Mouse (Mus musculus) embryonic facial prominence, embryonic 14.5 days (tissue): ENCODE measurements at regions not wholly inside any gene's neighbourhood (a gene's known extent, or its start where the extent isn't known, plus 50 kb on each side); places are given as distances from the start of the nearest gene placed in this dataset.

Source experiments
- ATAC-seq: fragments of 200-750 bp; cut with Nextera tagmentation; 2 replicates; pipeline ENCODE4 v1.8.0; 2017; ENCODE audit warnings: low read depth, moderate number of reproducible peaks, moderate TSS enrichment
- DNase-seq: peaks from one replicate; pipeline ENCODE4 v3.0.0-alpha.2; 2015; ENCODE audit warnings: low spot score
- H3K27ac ChIP-seq: fragments of 300-500 bp; sonication (generic); replicated peaks from 2 replicates; pipeline ENCODE4 v1.5.1; 2014; ENCODE audit warnings: low read depth, mild to moderate bottlenecking, low read length, moderate library complexity
- H3K27me3 ChIP-seq: fragments of 300-500 bp; sonication (generic); replicated peaks from 2 replicates; pipeline ENCODE4 v1.6.1; 2014; ENCODE audit warnings: low read length; ENCODE audit not compliant: control insufficient read depth, insufficient read depth
- H3K36me3 ChIP-seq: fragments of 300-500 bp; sonication (generic); 2 replicates; pipeline ENCODE4 v1.6.1; 2014; ENCODE audit warnings: low read length, mixed read lengths; ENCODE audit not compliant: control insufficient read depth, insufficient read depth
- H3K4me1 ChIP-seq: fragments of 300-500 bp; sonication (generic); 2 replicates; pipeline ENCODE4 v1.6.1; 2014; ENCODE audit warnings: antibody characterized with exemption, low read length; ENCODE audit not compliant: control insufficient read depth, insufficient read depth
- H3K4me2 ChIP-seq: fragments of 300-500 bp; sonication (generic); 2 replicates; pipeline ENCODE4 v1.6.1; 2014; ENCODE audit warnings: low read depth, mild to moderate bottlenecking, low read length, moderate library complexity, mixed read lengths
- H3K4me3 ChIP-seq: fragments of 300-500 bp; sonication (generic); 2 replicates; pipeline ENCODE4 v1.5.1; 2014; ENCODE audit warnings: low read depth, mild to moderate bottlenecking, low read length
- H3K9ac ChIP-seq: fragments of 300-500 bp; sonication (generic); 2 replicates; pipeline ENCODE4 v1.6.1; 2014; ENCODE audit warnings: low read depth, mild to moderate bottlenecking, low read length, moderate library complexity, mixed read lengths
- H3K9me3 ChIP-seq: fragments of 300-500 bp; sonication (generic); 2 replicates; pipeline ENCODE4 v1.6.1; 2016; ENCODE audit warnings: low read length; ENCODE audit not compliant: control insufficient read depth
- WGBS: fragments of 180-500 bp; shearing (Covaris S2); extraction: QIAGEN DNeasy Blood & Tissue Kit; methylation state at CpG from one replicate; pipeline ENCODE4 v1.1.7; 2014; 5-methylcytosine and 5-hydroxymethylcytosine counted together

- Histone ChIP-seq H3K4me1 (no peaks in the 10 kb centered on the region), H3K36me3 (no peaks in the 10 kb centered on the region), H3K27ac (no peak overlapping the region), H3K9me3 (no peaks in the 10 kb centered on the region), H3K9ac (no peak overlapping the region), H3K4me3 (no peak overlapping the region), H3K27me3 (no peaks in the 10 kb centered on the region), H3K4me2 (no peak overlapping the region)
- DNase-seq (no peak), ATAC-seq (no peak)
- WGBS = 74% methylated on average over 3 of the region's 3 CpGs
Observed at GRCm38 (mm10) chr17:89592826-89593225, 317.4 kb downstream of the Gm10184 start.

GRCm38 (mm10) chr17:89559506-89559905 lies 350.7 kb downstream of the Gm10184 start:
- no peak overlapping the region for H3K4me3 ChIP-seq
- no peaks in the 10 kb centered on the region for H3K9me3 ChIP-seq
- DNase-seq (peak; percentile 40), ATAC-seq (peak; percentile 67; the same call in 1 of the 2 replicates)
- H3K4me1 ChIP-seq = no peaks in the 10 kb centered on the region
- H3K27me3 ChIP-seq = no peaks in the 10 kb centered on the region
- H3K36me3 ChIP-seq = no peaks in the 10 kb centered on the region
- no peak overlapping the region for H3K9ac ChIP-seq
- no peak overlapping the region for H3K4me2 ChIP-seq
- H3K27ac ChIP-seq = no peak overlapping the region

- H3K27me3 ChIP-seq = no peaks in the 10 kb centered on the region
- H3K9me3 ChIP-seq = no peaks in the 10 kb centered on the region
- H3K4me1 ChIP-seq = no peaks in the 10 kb centered on the region
- H3K4me3 ChIP-seq = no peak overlapping the region
- no peak overlapping the region for H3K4me2 ChIP-seq
- H3K9ac ChIP-seq = no peak overlapping the region
- DNase-seq (peak; percentile 4), ATAC-seq (no peak)
- WGBS = 64% methylated on average over 1 of the region's 1 CpGs
- no peak overlapping the region for H3K27ac ChIP-seq
- no peaks in the 10 kb centered on the region for H3K36me3 ChIP-seq
Observed at GRCm38 (mm10) chr17:89554754-89555153, 354.3 kb upstream of the Fshr start.

GRCm38 (mm10) chr17:89553597-89553996 lies 353.1 kb upstream of the Fshr start:
- Histone ChIP-seq H3K36me3 (no peaks in the 10 kb centered on the region), H3K27ac (no peak overlapping the region), H3K4me3 (no peak overlapping the region), H3K27me3 (no peaks in the 10 kb centered on the region), H3K9me3 (no peaks in the 10 kb centered on the region), H3K9ac (no peak overlapping the region), H3K4me1 (no peaks in the 10 kb centered on the region), H3K4me2 (no peak overlapping the region)
- WGBS = 70% methylated on average over 3 of the region's 3 CpGs
- ATAC-seq (no peak), DNase-seq (no peak)

GRCm38 (mm10) chr17:89550758-89551157 lies 350.3 kb upstream of the Fshr start:
- no peak overlapping the region for H3K9ac ChIP-seq
- WGBS = 77% methylated on average over 3 of the region's 3 CpGs
- H3K27ac ChIP-seq = no peak overlapping the region
- H3K4me2 ChIP-seq = no peak overlapping the region
- no peaks in the 10 kb centered on the region for H3K27me3 ChIP-seq
- H3K4me1 ChIP-seq = no peaks in the 10 kb centered on the region
- no peaks in the 10 kb centered on the region for H3K9me3 ChIP-seq
- ATAC-seq (no peak), DNase-seq (no peak)
- no peak overlapping the region for H3K4me3 ChIP-seq
- H3K36me3 ChIP-seq = no peaks in the 10 kb centered on the region

- H3K36me3 ChIP-seq = no peaks in the 10 kb centered on the region
- H3K9ac ChIP-seq = no peak overlapping the region
- no peaks in the 10 kb centered on the region for H3K4me1 ChIP-seq
- no peaks in the 10 kb centered on the region for H3K27me3 ChIP-seq
- no peaks in the 10 kb centered on the region for H3K9me3 ChIP-seq
- no peak overlapping the region for H3K27ac ChIP-seq
- DNase-seq (no peak), ATAC-seq (no peak)
- H3K4me2 ChIP-seq = no peak overlapping the region
- 71% methylated on average over 4 of the region's 4 CpGs for WGBS
- H3K4me3 ChIP-seq = no peak overlapping the region
Observed at GRCm38 (mm10) chr17:89521912-89522311, 321.4 kb upstream of the Fshr start.

- ATAC-seq (no peak), DNase-seq (no peak)
- no peaks in the 10 kb centered on the region for H3K9me3 ChIP-seq
- no peak overlapping the region for H3K9ac ChIP-seq
- WGBS = 70% methylated on average over 2 of the region's 2 CpGs
- H3K4me1 ChIP-seq = no peaks in the 10 kb centered on the region
- H3K27ac ChIP-seq = no peak overlapping the region
- H3K4me3 ChIP-seq = no peak overlapping the region
- no peaks in the 10 kb centered on the region for H3K36me3 ChIP-seq
- H3K27me3 ChIP-seq = no peaks in the 10 kb centered on the region
- no peak overlapping the region for H3K4me2 ChIP-seq
Observed at GRCm38 (mm10) chr17:89519413-89519812, 318.9 kb upstream of the Fshr start.

- no peak overlapping the region for H3K9ac ChIP-seq
- no peaks in the 10 kb centered on the region for H3K27me3 ChIP-seq
- H3K36me3 ChIP-seq = no peaks in the 10 kb centered on the region
- WGBS = 78% methylated on average over 3 of the region's 3 CpGs
- ATAC-seq (no peak), DNase-seq (no peak)
- H3K4me3 ChIP-seq = no peak overlapping the region
- H3K9me3 ChIP-seq = no peaks in the 10 kb centered on the region
- H3K4me2 ChIP-seq = no peak overlapping the region
- no peak overlapping the region for H3K27ac ChIP-seq
- no peaks in the 10 kb centered on the region for H3K4me1 ChIP-seq
Observed at GRCm38 (mm10) chr17:89505288-89505687, 304.8 kb upstream of the Fshr start.

GRCm38 (mm10) chr17:89493547-89493946 lies 293.1 kb upstream of the Fshr start:
- no peaks in the 10 kb centered on the region for H3K36me3 ChIP-seq
- H3K4me2 ChIP-seq = no peak overlapping the region
- 59% methylated on average over 2 of the region's 2 CpGs for WGBS
- H3K9me3 ChIP-seq = no peaks in the 10 kb centered on the region
- H3K4me3 ChIP-seq = no peak overlapping the region
- no peak overlapping the region for H3K27ac ChIP-seq
- no peaks in the 10 kb centered on the region for H3K4me1 ChIP-seq
- DNase-seq = no peak
- H3K27me3 ChIP-seq = no peaks in the 10 kb centered on the region
- H3K9ac ChIP-seq = no peak overlapping the region
- ATAC-seq = no peak
